Mouse (Mus musculus): ENCODE data around the gene Ccdc58.
A peak's percentile ranks its signal among the peaks of the same experiment; 100 is the strongest.
"Not testable (repeated sequence)": the region's sequence is repeated elsewhere in the genome, so short reads cannot be mapped to it uniquely, and the experiment has no call there.

Gene Ccdc58

DNA sequence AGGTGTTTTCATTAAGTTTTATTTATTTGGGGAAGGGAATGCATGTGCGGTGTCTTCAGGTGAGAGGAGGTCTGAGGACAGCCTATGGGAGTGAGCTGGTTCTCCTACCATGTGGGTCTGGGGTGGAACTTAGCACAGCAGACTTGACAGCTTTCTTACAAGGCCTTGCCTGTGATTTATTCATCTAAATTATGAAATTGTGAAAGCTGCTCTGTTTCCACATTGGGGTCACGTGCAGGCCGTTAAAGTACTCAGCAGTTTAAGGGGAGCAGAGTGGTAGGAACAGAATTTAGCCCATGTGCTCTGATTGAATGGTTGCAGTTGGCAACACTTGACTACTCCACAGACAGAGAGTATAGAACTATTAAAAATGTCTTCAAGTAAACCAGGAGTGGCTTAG, 8.4 kb downstream of the Ccdc58 start:
- DNase-seq = no peak

DNA sequence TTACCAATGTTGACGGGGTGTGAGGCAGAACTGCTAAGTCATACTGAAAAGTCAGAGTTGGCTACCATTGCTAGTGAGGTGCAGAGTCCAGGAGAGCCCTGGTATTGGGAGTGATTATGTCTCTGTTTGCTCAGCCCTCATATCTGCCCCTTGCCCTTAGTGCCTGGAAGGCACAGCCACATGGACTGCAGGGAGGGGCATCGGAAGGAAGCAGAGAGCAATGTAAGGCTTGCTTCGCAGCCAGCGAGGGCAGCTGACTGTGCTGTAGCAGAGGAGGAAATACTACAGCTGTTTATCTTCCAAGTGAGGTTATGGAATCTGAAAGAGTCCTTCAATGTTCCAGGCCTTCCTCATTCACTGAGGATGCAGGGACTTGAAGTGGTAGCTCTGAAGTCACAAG, 16.4 kb downstream of the Ccdc58 start:
- DNase-seq = peak; percentile 37

DNA sequence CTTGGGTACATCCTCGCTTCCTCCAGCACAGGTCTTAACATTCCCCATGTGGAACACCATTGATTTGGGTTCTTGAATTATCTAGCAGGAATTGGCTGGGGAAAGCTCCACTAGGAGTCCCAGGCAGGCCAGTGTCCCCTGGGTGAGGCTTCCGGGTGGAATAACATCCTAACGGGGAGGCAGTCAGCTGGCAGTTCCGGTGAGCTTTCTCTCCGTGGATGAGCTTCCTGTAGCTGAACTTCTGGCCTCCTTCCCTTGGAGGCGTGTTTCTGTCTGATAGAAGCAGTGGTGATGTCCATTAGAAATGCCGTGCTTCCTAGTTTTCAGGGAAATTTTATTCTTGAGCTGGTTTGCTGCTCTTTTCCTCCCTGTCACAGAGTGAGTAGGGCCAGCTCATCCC, 17.6 kb downstream of the Ccdc58 start:
- peak; percentile 46 for DNase-seq

DNA sequence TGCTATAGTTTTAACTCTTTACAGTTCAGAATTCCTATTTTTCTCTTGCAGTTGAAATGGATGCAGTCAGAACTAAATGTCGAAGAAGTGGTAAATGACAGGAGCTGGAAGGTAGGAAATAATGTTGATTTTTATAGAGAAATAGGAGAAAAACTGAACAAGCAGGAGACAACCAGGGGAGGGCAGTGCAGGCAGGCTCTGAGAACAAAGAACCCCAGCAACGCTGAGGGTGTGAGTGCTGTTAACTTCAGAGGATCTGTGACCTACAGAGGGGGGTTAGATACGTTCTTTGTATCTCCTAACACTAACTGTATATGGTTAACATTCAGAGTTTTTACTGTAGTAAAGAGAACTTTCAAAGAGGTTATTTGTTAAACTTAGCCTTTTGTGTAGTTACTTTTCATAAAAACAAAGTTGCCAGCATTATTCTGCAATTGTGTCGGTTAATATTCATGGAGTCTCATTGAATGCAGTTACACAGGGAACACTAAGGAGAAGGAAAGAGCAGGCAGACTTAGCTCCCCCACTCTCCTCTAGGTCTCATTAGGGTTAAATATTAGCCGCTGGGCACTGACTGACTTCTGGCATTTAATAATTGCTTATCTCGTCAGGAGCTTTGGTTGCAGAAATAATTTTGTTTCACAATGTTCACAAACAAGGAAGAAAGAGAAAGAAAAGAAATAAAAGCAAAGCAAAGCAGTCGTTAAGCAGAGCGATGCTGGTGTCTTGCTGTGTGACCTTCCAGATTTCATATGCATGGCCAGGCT, 18.5 kb downstream of the Ccdc58 start:
- DNase-seq = no peak

DNA sequence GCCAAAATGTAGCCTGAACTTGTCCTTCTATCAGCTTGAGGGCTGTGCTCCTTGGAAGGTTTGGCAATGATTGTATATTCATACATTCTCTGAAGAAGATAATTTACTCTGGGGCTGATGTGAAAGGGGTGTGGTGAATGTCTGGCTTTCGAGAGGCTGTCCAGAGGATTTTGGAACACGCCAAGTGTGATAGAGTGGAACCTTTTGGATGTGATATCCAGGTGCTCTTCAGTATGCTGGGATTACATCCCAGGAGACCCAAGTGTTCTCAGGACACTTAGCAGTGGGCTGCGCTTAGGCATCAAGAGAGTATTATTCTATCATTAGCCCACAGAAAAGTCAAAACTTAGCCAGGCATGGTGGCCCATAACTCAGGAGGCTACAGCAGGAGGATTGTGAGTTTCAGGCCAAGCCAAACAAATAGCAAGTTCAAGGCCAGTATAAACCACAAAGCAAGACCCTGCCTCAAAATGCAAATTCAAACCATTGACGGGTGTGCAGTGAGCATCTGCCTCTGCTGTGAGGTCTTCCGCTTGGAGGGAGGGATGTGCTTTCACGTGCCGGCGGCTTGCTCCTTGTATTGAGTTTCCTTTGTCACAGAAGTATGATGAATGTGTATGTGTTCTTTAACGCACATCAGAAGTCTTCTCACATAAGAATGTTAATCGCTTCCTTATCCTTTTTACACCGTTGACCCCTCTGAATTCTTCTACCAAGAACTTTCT, 19.5 kb downstream of the Ccdc58 start:
- no peak for DNase-seq

DNA sequence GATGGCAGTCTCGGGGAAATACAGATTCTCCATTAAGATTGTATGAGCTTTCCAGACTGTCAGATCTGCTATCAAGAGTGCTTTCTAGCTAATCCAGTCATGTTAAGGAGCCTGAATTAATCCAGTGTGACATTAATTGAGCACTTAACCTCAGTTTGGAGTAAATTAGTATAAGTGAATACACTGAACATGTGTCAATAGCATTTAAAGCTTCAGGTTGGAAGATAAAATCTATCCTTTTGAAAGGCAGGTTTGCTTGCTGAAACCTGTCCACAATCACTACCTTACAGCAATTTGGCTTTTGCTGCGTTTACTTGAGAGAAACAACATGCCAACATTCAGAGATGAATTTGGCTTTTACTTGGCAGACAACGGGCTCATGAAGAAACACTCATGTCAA, 22.6 kb downstream of the Ccdc58 start:
- DNase-seq = no peak

DNA sequence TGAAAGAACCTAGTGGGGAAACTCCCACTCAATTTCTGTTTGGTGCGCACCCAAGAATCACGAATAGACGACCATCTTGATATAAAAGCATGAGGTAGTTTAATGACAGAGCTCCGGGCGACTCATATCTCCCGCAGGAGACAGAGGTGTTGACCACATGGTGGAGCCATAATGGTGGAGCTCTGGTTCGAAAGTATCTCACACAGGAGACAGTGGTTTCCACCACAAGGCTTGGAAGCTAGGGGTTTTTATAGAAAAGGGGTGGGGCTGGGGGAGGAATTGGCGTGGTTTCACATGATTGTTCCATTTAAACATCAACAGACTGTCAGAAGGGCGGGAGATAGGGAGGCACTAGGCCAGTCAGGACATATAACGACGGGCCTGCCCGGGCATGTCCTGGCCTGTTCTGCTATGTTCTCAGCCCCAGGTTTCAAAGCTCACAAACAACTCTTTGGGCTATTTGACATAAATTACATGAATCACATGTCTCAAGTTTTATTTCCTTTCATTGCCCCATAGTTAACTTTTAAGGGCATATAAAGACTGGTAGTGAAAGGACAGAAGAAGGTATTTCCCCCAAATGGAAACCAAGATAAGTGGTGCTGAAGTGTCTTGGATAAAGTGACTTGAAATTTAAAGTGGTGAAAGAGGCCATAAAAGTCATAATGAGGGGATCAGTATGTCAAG, 26.5 kb downstream of the Ccdc58 start:
- DNase-seq = not testable (repeated sequence)

DNA sequence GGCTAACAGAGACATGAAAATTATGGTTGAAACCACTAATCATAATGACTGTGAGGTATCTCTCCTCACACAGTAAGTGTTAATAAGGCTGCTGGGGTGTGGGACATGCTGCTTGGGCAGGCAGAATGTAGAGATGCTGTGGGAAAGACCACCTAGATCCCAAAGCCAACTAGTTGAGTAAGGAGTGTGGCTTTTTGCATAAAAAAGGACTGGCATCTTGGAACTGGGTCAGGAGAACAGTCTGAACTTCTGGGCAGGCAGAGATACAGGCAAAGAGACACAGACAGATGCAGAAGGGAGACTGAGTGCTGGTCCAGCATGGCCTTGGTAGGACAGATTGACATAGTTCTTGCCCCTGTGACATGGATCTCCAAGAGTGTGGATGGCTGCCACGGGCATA, 30.0 kb downstream of the Ccdc58 start:
- no peak for DNase-seq

DNA sequence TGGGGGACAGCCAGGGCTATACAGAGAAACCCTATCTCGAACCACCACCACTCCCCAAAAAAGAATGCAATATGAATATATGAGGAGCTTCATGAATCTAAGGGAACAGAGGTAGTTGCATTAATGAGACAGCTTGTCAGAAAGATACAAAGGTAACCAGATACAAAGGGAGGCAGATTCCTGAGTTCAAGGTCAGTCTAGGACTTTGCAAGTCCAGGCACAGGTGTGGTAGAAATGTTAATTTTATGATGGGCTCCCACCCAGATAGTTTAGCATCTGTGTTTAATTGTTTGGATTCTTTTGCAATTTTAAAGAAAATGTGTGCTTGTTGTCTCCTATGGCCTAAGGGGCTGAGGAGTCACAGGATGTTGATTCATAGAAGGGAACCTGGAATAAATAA, 30.7 kb downstream of the Ccdc58 start:
- no peak for DNase-seq

DNA sequence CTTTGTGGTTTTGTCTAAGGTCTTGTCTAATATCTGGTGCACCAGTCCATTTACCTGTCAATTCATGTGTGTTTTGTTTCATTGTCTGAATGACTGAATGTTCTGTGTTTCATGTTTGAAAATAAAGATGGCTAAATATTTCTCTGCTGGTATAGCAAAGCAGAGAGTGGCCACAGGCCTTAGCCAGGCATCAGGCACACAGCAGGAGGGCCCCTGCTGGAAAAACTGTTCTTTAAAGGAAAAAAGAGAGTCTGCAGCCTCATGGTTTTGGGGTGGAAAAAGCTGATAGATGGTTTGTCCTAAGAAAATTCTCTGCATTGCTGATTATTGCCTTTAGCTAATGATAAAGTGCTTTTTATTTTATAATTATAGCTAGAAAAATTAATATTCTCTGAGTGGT, 40.0 kb downstream of the Ccdc58 start:
- not testable (repeated sequence) for DNase-seq

DNA sequence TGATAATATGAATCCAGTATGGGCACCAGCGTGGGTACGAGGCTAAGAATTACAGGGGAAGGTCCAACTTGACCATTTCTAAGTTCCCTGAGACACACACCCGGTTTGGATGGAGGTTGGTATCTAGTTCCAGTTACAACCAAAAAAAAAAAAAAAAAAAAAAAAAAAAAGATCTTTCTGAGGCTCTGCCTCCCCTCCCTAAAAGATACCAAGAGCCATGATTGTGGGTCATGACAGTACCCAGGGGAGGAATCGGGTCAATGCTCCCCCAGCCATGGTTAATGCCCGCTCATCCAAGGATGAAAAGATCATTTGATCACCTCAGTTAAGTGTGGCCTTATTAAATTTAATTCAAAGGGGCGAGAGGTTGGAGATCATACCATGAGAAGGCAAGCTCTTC, 44.3 kb downstream of the Ccdc58 start:
- not testable (repeated sequence) for DNase-seq

DNA sequence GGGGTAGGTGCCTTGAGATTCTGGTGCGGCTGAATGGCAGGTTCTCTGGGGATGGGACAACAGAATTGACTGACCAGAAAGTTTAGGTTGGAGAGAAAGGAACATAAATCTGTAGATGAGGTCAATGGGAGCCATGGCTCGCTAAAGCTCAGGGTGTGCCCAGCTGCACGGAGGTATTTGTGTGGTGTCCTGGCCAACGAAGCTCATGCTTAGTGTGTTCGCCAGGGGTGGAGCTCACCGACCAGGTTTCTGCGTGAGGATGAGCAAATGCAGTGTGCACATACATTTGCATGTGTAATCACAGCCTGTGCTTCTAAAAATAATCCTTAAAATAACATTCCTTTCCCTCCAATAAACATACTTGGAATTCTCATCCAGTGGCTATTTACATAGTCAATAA, 56.6 kb downstream of the Ccdc58 start:
- peak; percentile 10 for DNase-seq

DNA sequence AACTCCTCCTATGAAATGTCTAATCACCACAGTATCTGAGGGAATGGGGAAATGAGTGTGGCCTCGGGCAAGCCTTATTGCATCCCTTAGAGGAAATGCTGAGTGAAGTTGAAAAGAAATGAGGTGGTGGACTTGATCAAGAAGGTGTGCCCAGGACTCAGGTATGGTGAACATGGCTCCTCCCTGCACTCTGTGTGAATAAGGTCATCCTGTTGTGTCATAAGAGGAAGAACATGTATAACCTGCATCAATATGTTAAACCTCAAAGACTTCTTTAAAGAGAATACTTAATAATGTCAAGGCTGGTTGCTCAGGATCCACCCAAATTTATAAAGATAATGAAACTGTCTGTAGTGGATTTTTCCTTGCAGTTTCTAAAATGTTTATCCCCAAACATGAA, 59.7 kb downstream of the Ccdc58 start, which contains the start of gene Csta1:
Gene Csta1, minus strand, starts transcription at position 101 of the 400 bp plus-strand sequence.
- DNase-seq = no peak

DNA sequence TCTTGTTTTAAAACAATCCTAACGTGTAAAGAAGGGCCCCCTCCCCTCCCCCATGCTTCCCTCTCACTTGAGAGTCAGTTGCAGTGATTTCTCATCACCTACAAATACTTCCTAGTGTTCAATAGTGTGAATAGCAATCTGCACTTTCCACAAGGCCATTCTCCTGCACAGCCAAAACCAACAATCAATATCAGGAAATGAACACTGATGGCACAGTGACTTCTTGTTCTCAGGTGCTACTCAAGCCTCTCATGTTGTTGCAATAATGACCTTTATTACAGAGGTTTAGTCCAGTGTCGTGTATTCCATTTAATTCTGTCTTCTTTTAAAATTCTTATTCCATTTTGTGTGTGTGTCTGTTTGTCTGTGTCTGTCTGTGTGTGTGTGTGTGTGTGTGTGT, 66.7 kb downstream of the Ccdc58 start:
- no peak for DNase-seq

Data from kidney, postnatal 10 days (tissue).